Mouse (Mus musculus) liver, adult 2 months (tissue): ENCODE data around the gene Map4k5.

ENCODE experiments used
- CTCF ChIP-seq: fragments of 200-500 bp; IDR thresholded peaks from 2 replicates; pipeline ENCODE4 v1.5.1; 2011; ENCODE audit warnings: low read depth, low read length, control low read depth
- POLR2A ChIP-seq: fragments of 200-500 bp; IDR thresholded peaks from 2 replicates; pipeline ENCODE4 v1.6.1; 2011; ENCODE audit warnings: low read length, control low read depth; ENCODE audit not compliant: insufficient read depth; ENCODE audit errors: extremely low read depth

GRCm38 (mm10) chr12:69843531-69844445, 49.2 kb downstream of the Map4k5 start:
- no peak for TF ChIP-seq CTCF
- TF ChIP-seq POLR2A = no peak
